Mouse (Mus musculus) B cell, adult 2 months (primary cell): ENCODE data around the gene Tfeb.

Source experiments
- DNase-seq, 2 experiments: peaks; one replicate each; pipeline ENCODE4 v3.0.0; 2022

Tfeb gene

DNA sequence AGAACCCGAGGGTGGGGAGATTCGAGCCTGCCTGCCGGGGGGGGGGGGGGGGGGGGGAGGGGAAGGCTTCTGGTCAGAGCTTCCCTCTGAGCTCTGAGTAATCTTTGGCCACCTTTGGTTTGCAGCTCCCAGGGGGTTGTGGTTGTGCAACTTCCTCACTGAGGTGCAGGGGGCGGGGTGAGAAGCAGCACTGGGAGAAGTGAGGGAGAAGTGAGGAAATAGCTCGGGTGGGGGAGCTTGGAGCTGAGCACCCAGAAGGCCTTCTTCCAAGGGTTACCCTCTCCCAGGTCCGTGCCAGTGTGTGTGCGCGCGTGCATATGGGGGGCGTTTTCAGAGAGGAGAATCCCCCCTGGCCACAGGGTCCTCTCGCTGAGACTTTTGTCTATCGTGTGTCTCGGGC lies 17.4 kb downstream of the Tfeb start:
- DNase-seq: peak; percentile 65 to 75

DNA sequence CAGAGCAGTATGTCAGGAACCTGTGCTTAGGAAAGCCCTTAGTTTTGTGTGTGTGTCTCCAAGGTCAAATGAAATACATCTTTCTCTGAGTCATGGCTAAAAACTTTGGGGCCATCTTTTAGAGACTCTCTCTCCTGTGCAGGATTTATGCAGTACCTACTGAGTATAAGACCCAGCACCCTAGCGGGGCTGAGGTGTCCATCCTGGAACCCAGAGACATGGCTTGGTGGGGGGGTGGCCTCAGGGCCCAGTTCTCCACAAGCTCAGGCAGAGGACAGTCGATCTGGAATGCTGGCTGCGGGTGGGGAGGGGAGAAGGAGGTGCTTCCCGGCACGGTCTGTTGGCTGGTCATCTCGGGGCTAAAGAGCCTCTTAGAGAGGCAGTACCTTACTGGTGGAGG lies 19.5 kb downstream of the Tfeb start:
- DNase-seq: no peak

DNA sequence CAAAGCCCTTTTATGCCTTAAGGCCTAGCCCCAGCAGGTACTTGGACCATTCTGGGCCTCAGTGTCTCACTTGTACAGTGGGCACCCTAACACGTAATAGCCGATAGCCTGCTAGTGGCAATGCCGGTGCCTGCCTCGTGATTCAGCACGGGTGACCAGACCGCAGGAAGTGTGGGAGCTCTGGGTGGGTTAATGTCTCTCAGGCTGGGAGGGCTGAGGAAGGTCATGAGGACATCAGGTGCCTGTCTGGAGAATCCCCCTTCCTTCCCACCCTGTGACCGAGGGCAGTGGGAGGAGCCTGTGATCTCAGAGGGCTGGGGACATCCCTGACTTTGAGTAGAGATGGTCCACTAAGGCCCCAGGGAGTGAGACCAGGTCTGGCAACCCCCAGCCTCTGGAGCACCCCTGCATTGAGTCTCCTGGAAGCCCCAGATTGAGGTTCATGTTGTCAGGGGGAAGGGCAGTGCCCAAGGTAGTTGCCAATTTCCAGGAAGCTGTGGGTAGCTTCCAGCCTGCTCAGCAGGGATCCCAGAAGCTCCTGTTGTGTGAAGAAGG lies 20.3 kb downstream of the Tfeb start:
- DNase-seq: peak; percentile 15 to 36

DNA sequence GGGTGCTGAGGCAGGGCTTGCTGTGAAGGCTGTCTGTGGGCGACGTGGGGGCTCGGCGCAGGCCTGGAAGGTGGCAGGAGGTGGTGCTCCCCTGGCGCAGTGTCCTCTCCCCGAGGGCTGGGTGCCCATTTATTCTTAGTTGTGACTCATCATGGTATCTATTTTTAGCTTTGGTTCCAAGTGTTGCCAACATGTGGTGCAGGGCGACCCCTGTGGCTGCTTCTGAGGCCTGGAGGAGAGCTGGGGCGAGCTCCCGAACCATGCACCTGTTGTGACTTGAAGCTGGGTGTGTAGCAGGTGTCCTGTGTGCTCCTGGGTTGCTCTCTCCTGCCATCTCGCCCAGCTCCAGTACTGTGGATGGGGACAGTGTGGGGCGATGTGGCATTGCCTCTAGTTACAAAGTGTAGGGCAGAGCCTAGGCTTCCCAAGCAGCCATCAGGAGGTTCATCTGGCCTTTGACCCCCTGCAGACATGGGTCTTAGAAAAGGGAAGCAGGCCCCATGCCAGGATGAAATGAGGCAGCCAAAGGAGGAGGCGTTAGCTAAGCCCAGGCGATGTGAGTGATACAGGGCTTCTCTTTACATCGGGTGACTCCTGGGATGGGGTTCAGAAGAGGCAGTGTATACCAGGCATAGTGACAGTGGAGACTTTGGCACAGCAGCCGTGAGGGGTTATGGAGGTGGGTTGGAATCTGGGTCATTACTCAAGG lies 23.0 kb downstream of the Tfeb start:
- peak; percentile 45 for DNase-seq

DNA sequence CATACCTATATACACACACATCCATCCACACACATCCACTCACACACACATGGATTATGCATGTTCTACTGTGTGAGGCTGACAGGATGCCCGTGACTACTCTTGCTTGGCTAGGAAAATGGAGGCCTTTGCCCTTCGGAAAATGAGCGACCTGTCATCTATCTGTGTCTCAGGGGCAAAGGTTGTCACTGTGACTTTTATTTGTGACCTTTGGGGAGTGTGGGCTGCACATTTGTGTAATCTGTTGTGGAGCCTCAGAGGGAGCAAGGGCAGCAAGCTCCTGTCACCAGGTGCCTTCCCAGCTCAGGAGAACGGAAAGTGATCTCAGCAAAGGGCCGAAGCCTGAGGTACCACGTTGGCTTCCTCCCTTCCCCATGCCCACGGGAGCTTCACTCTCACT lies 25.2 kb downstream of the Tfeb start:
- no peak for DNase-seq

DNA sequence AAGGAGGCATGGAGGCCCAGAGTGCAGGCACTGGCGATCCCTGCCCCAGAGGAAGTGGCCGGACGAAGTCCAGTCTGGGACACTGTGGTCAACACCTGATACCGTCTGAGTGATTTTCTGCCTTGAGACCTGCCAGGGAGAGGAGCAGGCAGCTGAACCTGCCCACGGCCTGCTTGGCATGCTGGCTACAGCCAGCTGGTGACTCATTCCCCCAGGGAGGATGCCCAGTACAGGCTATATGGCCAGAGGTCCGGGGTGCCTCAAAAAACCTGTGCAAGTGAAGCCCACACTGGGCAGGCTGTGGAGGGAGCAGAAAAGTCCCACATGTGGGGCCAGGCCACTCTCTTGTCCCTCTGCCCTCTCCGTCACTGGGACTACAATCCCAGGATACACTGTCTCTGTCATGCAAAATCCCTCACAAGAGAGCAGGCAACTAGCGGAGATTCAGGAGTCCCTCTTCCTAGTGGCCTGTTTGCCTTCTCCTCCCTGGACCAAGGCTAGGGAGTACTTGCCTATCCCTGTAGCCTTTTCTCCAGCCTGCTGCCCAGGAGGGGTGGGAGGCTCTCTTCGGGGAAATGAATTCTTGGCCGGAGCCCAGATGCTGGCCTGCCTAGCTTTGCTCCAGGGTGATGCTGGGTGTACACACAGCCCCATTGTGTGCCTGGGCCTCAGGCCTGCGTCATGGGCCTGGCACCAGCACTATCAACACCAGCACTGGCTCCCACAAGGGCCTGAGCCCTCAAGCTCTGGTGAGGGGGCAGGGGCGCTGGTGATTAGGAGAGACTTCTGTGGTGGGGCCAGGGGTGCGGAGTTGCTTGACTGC lies 25.9 kb downstream of the Tfeb start:
- no peak for DNase-seq

DNA sequence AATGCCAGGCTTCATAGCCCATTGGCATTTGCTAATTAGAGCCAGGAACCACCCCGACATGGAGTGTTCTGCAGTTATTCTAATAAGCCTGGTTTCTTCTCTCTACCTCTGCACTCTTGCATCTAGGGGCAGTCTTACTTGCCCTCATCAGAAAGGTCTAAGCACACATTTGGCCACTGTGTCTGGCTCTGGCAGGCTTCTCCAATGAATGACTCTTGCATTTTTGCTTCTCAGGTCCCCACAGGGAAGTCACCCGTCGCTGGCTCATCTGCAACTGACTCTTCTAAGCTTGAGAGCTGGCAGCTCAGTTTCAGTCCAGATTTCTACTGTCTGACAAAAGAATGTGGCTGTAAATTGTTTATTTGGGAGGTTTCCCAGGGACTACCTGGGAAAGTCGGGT lies 29.2 kb downstream of the Tfeb start:
- DNase-seq: no peak

DNA sequence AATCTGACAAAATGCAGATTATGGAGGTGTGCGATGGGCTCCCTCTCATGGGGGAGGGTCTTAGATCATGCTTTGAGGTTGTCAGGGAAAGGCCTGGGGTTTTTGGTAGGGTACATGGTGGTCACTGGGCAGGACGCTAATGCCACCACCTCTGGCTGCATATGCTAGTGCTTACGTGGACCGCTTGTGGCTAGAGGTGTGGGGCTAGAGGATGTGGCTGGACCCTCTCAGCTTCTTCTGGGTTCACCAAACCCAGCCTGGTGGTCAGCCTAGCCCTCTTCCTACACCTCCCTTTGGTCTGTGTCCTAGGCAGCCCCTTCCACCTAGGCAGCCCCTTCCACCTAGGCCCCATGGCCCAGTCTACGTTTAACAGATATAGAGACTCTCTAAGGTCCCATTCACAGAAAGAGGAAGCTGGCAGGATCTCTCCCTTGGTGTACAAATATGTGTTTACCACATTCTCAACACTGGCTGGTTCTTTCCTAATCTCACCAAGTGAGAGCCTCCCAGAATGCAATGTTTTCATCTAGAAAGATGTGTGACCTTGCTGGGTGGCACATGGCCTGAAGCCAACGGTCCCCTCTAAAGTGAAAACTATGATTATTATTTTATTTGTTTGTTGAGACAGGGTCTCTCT lies 29.7 kb downstream of the Tfeb start:
- peak; percentile 48 to 51 for DNase-seq

DNA sequence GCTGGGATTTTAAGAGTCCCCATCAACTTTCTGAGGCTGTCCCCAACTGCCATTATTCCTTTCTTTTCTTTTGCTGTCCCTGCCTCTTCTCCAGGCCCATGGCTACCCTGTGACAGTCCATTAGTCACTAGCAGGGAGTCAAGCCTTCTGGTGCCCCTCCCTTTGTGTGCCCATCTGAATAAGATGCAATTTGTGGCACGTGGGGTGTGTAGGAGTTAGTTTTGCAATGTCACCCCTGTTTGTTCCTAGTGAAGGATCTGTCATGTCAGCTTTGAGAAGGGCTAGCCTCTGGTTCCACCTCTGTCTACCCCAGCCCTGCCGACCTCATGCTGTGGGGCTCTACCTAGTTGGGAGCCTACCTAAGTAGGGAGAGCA lies 30.2 kb downstream of the Tfeb start:
- DNase-seq: peak; percentile 25 to 27

DNA sequence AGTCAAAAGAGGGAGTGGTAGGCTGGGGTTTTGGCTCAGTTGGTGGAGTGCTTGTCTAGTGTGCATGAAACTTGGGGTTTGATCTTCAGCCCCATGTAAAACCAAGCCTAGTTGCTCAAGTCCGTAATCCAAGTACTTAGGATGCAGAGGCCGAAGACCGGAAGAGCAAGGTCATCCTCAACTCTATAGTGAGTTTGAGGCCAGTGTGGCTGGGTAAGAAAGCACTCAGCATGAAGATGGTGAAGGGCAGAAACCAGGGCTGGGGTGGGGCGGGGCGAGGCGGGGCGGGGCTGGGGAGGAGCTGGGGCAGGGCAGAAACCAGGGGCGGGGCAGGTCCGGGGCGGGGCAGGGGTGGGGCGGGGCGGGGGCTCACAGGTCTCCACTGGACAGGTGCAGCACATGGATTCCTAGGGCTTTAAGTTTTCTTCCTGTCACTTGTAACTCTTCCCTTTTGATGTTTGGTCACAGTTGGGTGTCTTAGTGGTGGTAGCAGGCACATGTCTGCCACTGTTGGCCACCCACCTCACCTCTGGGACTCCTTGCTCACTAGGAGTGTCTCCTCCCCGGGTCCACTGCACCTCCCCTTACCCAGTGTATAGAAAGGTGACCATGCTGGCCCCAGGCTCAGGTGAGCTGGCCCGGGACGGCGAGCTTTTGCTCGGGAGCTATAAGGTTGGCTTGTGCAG lies 30.8 kb downstream of the Tfeb start:
- DNase-seq: peak; percentile 47 to 54

DNA sequence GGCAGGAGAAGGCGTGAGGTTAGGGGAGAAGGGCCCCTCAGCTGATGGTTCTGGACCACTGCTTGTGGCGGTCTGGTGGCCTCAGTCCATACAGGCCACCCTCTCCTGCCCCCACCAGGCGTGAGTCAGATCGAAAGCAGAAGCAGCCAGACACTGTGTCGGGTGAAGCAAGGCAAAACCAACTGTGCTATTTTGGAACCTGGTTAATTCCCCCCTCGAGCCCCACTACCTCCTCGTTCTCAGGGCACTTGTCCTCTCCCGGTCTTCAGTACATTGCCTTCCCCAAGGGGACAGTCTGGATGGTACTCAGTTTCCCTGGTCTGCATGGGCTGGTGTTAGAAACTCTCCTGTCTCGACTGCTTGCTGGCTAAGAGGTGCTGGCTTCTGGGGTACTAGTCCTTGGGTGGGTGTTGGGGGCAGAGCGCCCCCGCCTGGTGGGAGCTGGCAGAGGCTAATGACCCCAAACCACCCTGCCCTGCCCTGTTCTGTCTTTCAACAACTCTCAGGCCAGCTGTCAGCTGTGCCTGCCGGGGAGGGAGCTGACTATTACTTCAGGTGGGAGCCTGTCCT lies 32.0 kb downstream of the Tfeb start:
- DNase-seq: peak; percentile 91 to 94

DNA sequence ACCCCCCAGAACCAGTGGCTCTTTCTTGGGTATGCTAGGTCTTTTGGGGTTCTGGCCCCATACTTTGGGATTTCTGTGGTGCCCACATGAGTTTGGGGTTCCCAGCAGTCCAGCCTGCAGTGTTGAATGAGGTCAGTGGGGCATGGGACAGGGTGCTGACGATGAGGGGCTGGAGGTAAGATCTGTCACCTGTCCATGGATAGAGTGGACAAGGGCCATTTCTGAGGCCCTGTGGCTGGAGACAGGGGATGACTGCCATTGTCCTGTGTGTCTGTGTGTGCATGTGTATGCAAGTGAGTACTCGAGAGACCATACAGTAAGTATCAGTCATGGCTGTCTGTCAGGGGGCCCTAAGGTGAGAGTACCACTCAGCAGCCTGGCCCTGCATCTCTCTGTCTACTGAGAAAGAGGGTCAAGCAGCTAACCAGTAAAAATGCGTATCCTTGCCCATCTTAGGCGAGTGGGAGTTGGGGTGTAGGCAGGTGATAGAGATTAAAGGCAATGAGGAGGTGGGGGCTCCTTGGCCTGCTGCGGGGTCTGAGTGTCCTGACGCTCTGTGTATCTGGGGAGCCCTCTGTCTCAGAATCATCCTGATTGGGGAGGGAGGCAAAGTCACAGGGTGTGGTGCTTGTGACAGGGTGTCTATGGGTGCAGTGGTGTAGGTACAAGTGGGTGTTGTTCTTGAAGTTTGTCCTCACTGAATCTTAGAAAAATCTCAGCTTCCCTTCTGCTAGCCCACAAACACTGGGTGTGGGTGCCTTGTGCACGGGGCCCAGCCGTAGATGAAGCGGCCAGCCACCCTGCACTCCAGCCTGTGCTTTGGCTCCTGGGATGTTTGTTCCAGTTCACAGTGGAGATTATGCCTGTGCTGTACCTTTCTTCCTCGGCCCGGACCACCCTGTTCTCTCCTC lies 32.8 kb downstream of the Tfeb start:
- peak; percentile 37 for DNase-seq

DNA sequence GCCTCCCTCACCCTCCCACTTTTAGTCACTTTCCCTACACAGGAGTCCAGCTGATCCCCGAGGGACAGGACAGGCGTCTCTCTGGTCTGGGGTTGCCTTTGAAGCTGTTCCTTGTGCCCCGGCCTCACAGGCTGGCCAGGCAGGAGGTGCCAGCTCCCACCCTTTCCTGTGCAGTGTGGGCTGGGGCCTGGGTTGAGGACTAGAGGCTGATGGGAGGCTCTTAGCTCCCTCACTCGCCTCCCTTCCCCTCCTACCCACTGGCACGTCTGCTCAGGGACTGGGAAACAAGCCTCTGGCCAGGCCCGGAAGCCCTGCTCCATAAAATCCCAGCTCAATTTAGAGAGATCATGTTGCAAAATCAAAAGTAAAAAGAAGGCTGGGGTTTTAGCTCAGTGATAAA lies 36.8 kb downstream of the Tfeb start:
- DNase-seq: no peak

DNA sequence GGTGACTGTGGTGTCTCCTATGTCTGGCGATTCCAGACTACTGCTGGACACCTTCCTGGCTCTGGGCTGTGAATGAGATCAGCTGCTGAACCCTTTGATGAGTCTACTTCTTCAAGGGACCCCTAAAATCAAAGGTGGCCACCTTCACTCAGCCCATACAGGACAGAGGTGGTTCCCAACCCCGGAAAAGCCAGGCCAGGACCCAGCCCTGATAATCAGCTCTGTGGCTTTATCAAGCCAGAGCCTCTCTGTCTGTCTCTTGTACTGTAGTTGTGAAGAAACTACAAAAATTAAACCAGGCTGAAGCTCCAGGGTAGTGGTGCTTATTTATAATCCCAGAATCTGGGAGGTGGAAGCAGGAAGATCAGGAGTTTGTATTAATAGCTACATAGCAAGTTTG lies 40.3 kb downstream of the Tfeb start:
- DNase-seq: no peak

DNA sequence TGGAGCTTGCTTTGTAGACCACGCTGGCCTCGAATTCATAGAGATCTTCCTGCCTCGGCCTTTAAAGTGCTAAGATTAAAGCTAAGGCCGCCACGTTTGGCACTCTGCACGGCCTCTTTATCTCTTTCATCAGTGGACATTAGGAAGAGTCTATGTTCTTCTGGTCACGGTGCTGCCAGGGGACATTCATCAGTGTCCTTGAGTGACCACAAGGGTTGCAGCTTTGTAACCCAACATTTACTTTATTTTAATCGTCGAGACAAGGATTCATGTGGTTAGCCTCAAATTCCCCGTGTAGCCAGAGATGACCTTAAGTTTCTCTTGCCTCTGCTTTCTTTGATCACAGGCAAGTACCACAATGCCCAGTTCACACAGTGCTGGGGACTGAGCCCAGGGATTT lies 43.6 kb downstream of the Tfeb start:
- no peak for DNase-seq

DNA sequence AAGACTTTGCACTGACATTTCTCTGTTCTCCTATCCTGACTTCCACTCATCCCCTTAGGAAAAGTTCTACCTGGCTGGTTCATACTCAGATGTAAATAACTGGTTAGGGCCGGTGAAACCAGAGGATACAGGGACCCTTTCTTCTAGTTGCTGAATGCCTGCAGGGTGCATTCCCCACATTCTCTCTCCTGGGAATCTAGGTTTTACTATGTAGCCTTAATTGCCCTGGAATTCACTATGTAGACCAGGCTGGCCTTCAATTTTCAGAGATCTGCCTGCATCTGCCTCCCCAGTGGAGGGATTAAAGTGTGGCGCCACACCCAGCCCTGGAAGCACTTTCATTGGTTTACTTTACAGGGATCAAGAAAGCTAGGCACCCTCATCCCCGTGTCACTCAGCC lies 45.7 kb downstream of the Tfeb start:
- DNase-seq: no peak

DNA sequence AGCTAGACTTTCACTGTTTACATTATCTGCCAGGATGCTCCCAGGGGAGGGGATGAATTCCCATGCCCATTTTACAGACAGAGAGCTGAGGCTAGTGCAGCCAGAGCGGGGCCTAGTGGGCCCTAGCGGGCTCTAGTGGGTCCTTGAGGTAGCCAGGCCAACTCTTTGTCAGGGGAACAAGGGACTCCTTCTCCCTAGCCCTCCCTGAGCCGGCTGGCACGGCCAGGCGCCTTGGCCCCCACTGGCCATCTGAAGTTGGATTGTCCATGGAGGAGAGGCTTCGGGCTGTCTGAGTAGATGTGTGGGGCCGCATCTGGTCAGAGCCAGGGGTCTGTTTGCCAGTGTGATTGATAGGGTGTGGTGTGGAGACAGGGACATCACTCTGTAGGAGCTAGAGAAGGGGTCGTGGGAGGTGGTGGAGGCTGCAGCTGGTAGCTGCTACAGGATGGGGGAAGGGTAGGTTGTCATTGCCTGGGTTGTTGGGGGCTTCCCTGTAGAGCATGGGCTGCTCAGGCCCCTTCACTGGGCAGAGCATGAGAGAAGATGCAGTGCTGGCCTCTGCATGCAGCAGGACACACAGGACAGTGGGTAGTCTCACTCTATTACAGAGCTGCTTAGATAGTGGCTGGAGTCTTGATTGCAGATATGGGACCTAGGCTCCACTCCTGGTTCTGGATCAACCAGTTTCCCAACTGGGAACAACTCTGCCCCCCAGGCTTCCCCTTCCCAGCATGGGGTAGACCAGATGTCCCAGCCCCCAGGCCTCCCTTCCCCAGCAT lies 46.8 kb downstream of the Tfeb start:
- DNase-seq: no peak

DNA sequence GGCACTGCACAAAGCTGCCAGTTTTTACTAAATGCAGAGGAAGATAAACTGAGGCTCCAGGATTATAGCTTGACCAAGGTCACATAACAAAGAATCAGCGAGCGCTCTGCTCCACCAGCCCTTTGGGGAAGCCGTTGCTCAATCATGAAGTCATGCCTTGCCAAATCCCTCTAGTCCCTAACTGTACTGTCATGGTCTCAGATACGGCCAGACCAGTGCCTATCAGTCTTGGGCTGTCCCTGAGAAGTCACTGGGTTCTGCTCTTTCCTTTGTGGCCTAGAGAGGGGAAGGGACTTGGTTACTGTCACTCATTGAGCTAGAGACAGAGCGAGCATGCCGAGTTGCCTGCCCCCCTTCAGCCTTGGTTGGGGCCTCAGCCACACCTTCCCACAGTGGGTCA lies 47.6 kb downstream of the Tfeb start:
- no peak for DNase-seq

DNA sequence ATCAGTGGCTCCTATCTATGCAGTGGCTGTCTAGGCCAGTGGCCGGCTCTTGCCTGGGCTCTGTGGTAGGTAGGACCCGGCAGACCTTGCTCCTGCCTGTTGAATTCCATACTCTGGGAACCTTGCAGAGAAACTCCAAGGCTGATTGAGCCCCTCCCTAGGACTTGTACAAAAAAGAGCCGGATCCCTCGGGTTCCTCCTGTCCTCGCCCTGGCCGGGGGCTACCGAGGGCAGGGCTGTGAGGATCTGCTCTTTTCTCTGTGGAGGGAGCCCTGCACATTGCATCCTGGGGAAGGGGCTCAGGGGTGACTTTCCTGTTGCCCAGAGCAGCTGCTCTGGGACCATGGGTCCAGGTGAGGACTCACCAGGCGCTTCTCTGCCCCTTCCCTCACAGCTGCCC lies 50.8 kb downstream of the Tfeb start:
- DNase-seq: no peak

DNA sequence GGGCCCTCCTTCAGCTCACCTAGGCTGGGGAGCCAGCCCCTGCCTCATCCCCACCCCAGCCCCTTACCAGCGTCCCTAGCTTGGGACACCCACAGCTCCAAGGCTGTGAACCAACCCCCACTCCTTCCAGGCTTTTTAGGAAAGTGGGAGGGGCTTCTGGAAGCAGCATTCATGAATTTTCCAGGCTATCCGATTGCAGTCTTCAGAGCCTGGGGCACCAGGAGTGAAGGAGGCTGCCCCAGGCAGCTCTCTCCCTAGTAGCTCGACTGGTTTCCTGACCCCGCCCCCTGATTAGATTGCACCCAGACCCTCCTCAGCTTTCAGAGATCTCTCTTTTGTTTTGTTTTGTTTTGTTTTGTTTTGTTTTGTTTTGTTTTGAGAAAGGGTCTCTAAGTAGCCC lies 51.5 kb downstream of the Tfeb start:
- DNase-seq: no peak

DNA sequence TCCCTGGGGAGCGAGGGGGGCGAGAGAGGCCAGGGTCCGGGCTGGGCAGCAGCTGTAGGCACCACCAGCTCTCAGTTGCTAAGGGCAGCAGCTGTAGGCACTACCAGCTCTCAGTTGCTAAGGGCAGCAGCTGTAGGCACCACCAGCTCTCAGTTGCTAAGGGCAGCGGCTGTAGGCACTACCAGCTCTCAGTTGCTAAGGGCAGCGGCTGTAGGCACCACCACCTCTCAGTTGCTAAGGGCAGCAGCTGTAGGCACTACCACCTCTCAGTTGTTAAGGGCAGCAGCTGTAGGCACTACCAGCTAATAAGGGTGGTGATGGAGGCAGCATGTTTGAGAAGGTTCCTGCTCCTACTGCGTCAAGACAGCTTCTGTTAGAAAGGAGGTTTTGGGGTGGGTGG lies 52.2 kb downstream of the Tfeb start:
- no peak for DNase-seq
